Mouse (Mus musculus) regulatory T cell (primary cell): ENCODE data around the gene Mtfp1.
"Not testable (repeated sequence)": the region's sequence is repeated elsewhere in the genome, so short reads cannot be mapped to it uniquely, and the experiment has no call there.

Experiments
- in situ Hi-C: fragments of 300-600 bp; cut with MboI, MseI; formaldehyde crosslinking; loops from one replicate; pipeline ENCODE4 v1.15.1; 2025; ENCODE audit warnings: high pct_unique_total_duplicates

Mtfp1 gene

GRCm38 (mm10) chr11:4115407-4115806 lies 20.2 kb upstream of the Mtfp1 start:
- in situ Hi-C loops = no loop called here

- in situ Hi-C loops = not testable (repeated sequence)
Measured at GRCm38 (mm10) chr11:4114541-4114940, 19.3 kb upstream of the Mtfp1 start.

GRCm38 (mm10) chr11:4113970-4114369 lies 18.7 kb upstream of the Mtfp1 start:
- in situ Hi-C loops = no loop called here

GRCm38 (mm10) chr11:4113496-4113895 lies 18.3 kb upstream of the Mtfp1 start:
- in situ Hi-C loops = no loop called here

- in situ Hi-C loops = no loop called here
Measured at GRCm38 (mm10) chr11:4112861-4113260, 17.6 kb upstream of the Mtfp1 start.

- in situ Hi-C loops = no loop called here
Measured at GRCm38 (mm10) chr11:4112033-4112432, 16.8 kb upstream of the Mtfp1 start.

GRCm38 (mm10) chr11:4108691-4109090 lies 13.4 kb upstream of the Mtfp1 start:
- in situ Hi-C loops = no loop called here

- in situ Hi-C loops = not testable (repeated sequence)
Measured at GRCm38 (mm10) chr11:4107901-4108300, 12.7 kb upstream of the Mtfp1 start.

- in situ Hi-C loops = no loop called here
Measured at GRCm38 (mm10) chr11:4105444-4105843, 10.2 kb upstream of the Mtfp1 start.

- in situ Hi-C loops = no loop called here
Measured at GRCm38 (mm10) chr11:4104989-4105388, 9.7 kb upstream of the Mtfp1 start.

GRCm38 (mm10) chr11:4103522-4103921 lies 8.3 kb upstream of the Mtfp1 start:
- in situ Hi-C loops = no loop called here

- in situ Hi-C loops = no loop called here
Measured at GRCm38 (mm10) chr11:4101851-4102250, 6.6 kb upstream of the Mtfp1 start.

GRCm38 (mm10) chr11:4099447-4099846 lies 4.2 kb upstream of the Mtfp1 start:
- in situ Hi-C loops = loop anchor here (5.0 kb wide), 1 partner anchor 38 kb away; the partner anchor contains the start of gene Rnf215

GRCm38 (mm10) chr11:4098816-4099215 lies 3.6 kb upstream of the Mtfp1 start:
- in situ Hi-C loops = loop anchor here (5.0 kb wide), 1 partner anchor 38 kb away; the partner anchor contains the start of gene Rnf215

GRCm38 (mm10) chr11:4098120-4098519 lies 2.9 kb upstream of the Mtfp1 start:
- in situ Hi-C loops = loop anchor here (5.0 kb wide), 1 partner anchor 39 kb away; the partner anchor contains the start of gene Rnf215

GRCm38 (mm10) chr11:4097091-4097621 lies 1.9 kb upstream of the Mtfp1 start:
- in situ Hi-C loops = loop anchor here (5.0 kb wide), 1 partner anchor 40 kb away; the partner anchor contains the start of gene Rnf215

GRCm38 (mm10) chr11:4096054-4096984 lies 1.1 kb upstream of the Mtfp1 start:
- in situ Hi-C loops = loop anchor here (5.0 kb wide), 1 partner anchor 41 kb away; the partner anchor contains the start of gene Rnf215

- in situ Hi-C loops = loop anchor here (5.0 kb wide), 1 partner anchor 43 kb away; the partner anchor contains the start of gene Rnf215
Measured at GRCm38 (mm10) chr11:4094378-4095170, 671 bp downstream of the Mtfp1 start.

- in situ Hi-C loops = no loop called here
Measured at GRCm38 (mm10) chr11:4093459-4094377, 1.5 kb downstream of the Mtfp1 start.

- in situ Hi-C loops = no loop called here
Measured at GRCm38 (mm10) chr11:4087267-4087666, 8.0 kb downstream of the Mtfp1 start.

- in situ Hi-C loops = no loop called here
Measured at GRCm38 (mm10) chr11:4086246-4086645, 9.0 kb downstream of the Mtfp1 start.
